Mouse (Mus musculus) gastrocnemius, postnatal 4 days (tissue): Measurements from ENCODE around the gene Rapgef6. TPM values are rescaled to one million over a fixed set of nuclear protein-coding genes. Genes with fewer than 3 reads are reported as not detected.

Source experiments
- DNase-seq, 2 experiments: peaks; one replicate each; pipeline ENCODE4 v3.0.0; 2021 to 2022; ENCODE audit warnings: low spot score in 2 of 2, mixed read lengths in 2 of 2
- microRNA-seq: library from miRNA; unstranded; fragments of <30 nt; microRNA quantifications from one replicate; pipeline ENCODE4 v1.2.0, GENCODE M21; 2021
- total RNA-seq, 2 experiments: library from RNA; stranded (reverse); gene quantifications; 2 replicates each; pipeline ENCODE4 v1.2.3; 2021

Gene Rapgef6
- total RNA-seq, 2 experiments from 2014 or later = 18.6 to 19.5 TPM

GRCm38 (mm10) chr11:54730931-54731330 is 208.3 kb downstream of the Rapgef6 start:
- no peak for DNase-seq

- DNase-seq = no peak
These were observed 208.7 kb downstream of the Rapgef6 start for GRCm38 (mm10) chr11:54731367-54731766.

GRCm38 (mm10) chr11:54733546-54733945 is 210.9 kb downstream of the Rapgef6 start:
- DNase-seq = no peak

GRCm38 (mm10) chr11:54735114-54735513 is 212.5 kb downstream of the Rapgef6 start:
- DNase-seq = no peak

GRCm38 (mm10) chr11:54736903-54737302 is 214.3 kb downstream of the Rapgef6 start:
- no peak for DNase-seq

- no peak for DNase-seq
These were observed 216.5 kb downstream of the Rapgef6 start for GRCm38 (mm10) chr11:54739012-54739750.

GRCm38 (mm10) chr11:54741330-54741729 is 218.7 kb downstream of the Rapgef6 start:
- DNase-seq = no peak

- DNase-seq = no peak
These were observed 221.6 kb downstream of the Rapgef6 start for GRCm38 (mm10) chr11:54744231-54744630.

Small RNAs within 50 kb of the gene (microRNA-seq; reads per million reads assigned to microRNA genes)
- not detected for gene Gm26116

Other genes starting within 250 kb of the Rapgef6 start
- gene Acsl6, start 219.0 kb upstream of the Rapgef6 start, total RNA-seq = 10 to 100 TPM in 1 of 2 experiments, 1 to 10 TPM in 1; 7.3 to 10.2 TPM
- not detected for gene Meikin, start 152.2 kb upstream of the Rapgef6 start, total RNA-seq
- 10 to 100 TPM; 20.1 to 23.0 TPM for gene Fnip1, start 84.6 kb upstream of the Rapgef6 start, total RNA-seq